In the genomic region with DNA sequence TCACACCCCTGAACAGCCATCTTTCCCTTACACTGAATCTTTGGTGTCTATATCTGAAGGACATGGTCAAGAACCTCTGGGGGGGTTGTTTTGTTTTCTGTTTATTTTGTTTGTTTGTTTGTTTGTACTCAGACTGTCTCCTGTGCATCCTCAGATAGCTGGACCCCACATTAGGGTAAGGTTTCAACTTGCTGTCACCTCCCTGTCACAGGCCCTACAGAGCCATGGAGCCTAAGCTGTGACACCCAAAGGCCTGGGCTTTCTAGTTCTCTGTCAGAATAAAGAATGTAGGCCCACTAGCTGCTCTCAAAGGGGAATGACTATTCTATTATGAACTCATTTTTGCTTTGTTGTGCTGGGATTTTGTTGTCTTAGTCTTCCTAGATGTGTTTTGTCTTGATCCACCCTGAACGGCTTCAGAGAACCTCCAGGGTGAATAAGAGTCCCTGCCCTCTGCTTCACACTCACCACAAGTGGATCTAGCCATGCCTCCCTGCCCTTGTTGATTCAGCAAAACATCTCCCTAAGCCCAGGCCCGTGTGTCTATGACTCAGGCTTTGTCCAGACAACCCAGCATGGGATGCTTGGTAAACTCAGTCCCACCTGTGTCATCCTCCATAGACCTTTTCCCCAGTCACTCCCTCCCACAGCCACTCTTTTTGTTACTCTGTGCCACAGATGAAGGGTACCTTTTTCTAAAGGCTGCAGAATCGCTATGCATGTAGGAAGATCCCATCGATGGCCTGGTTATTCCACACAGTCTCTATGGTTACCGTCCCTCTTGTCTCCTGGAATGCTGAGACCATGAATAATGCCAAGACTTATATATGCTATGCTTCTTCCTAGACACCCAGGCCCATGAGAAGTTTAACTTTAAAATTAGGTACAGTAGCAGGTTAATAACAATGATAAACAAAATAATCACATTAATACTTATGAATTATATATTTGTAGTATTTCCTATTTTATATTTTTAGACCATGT, we compare ENCODE assay signal across 25 mouse cellular contexts.
DNase-seq lines count a peak whose midpoint lies in the region; ATAC-seq and TF ChIP-seq lines count a peak whose summit lies in the region.
"Had no signal": no experiment of that assay in that cellular context is flagged by ENCODE, and none has a peak within 500 bp of the region (broad histone marks: within the 10 kb centered on the region; RNA-seq: fewer than 3 reads in every experiment).

No protein-coding gene starts in this region.

- H3K4me3 ChIP-seq in forebrain, postnatal 0 days (ENCODE audit: low read depth, low read length), result no peak overlapping the region
- H3K4me3 ChIP-seq in forebrain, embryonic 16.5 days (replicated peaks; ENCODE audit: low read length), result no peak overlapping the region
- H3K4me3 ChIP-seq in heart, embryonic 10.5 days, result no peak overlapping the region
- H3K4me3 ChIP-seq in intestine, embryonic 14.5 days (ENCODE audit: low read depth, low read length), result no peak overlapping the region
- no peak overlapping the region for H3K4me3 ChIP-seq in intestine, postnatal 0 days (ENCODE audit: low read depth, low read length)
- H3K4me3 ChIP-seq: forebrain, embryonic 10.5 days; forebrain, embryonic 13.5 days; gastrocnemius, adult 2 months; heart, embryonic 15.5 days; hindbrain, embryonic 13.5 days had no signal

- TF ChIP-seq CTCF in forebrain, postnatal 0 days (IDR thresholded peaks at IDR 0.05; ENCODE audit: low read depth), result no peak
- TF ChIP-seq CTCF in intestine, postnatal 0 days (IDR thresholded peaks at IDR 0.05; ENCODE audit: low read depth), result no peak

- H3K4me1 ChIP-seq in forebrain, postnatal 0 days (ENCODE audit: insufficient read depth), result no peaks in the 10 kb centered on the region
- no peaks in the 10 kb centered on the region for H3K4me1 ChIP-seq in forebrain, embryonic 16.5 days (replicated peaks; ENCODE audit: control insufficient read depth, insufficient read depth, low read length)
- peaks cover 24% of the 10 kb centered on the region for H3K4me1 ChIP-seq in heart, embryonic 10.5 days
- peaks cover 3% of the 10 kb centered on the region; the same call in 1 of the 2 replicates for H3K4me1 ChIP-seq in intestine, embryonic 14.5 days (replicated peaks; ENCODE audit: control insufficient read depth, insufficient read depth, low read length)
- no peaks in the 10 kb centered on the region for H3K4me1 ChIP-seq in intestine, postnatal 0 days (replicated peaks; ENCODE audit: control insufficient read depth, insufficient read depth, low read length)
- H3K4me1 ChIP-seq: forebrain, embryonic 13.5 days; hindbrain, embryonic 13.5 days had no signal

- no peaks in the 10 kb centered on the region for H3K9me3 ChIP-seq in forebrain, postnatal 0 days (ENCODE audit: low read length)
- H3K9me3 ChIP-seq in forebrain, embryonic 16.5 days (ENCODE audit: control insufficient read depth, low read length), result no peaks in the 10 kb centered on the region
- no peaks in the 10 kb centered on the region for H3K9me3 ChIP-seq in heart, embryonic 10.5 days
- no peaks in the 10 kb centered on the region for H3K9me3 ChIP-seq in intestine, embryonic 14.5 days (ENCODE audit: control insufficient read depth, low read length)
- no peaks in the 10 kb centered on the region for H3K9me3 ChIP-seq in intestine, postnatal 0 days (ENCODE audit: control insufficient read depth)
- H3K9me3 ChIP-seq: forebrain, embryonic 10.5 days; forebrain, embryonic 13.5 days; heart, embryonic 15.5 days; hindbrain, embryonic 13.5 days had no signal

- no peak overlapping the region for H3K9ac ChIP-seq in forebrain, postnatal 0 days
- no peak overlapping the region for H3K9ac ChIP-seq in forebrain, embryonic 16.5 days (replicated peaks; ENCODE audit: low read depth, low read length)
- H3K9ac ChIP-seq in intestine, embryonic 14.5 days (ENCODE audit: low read length), result no peak overlapping the region
- H3K9ac ChIP-seq in intestine, postnatal 0 days (ENCODE audit: low read depth, low read length), result no peak overlapping the region
- H3K9ac ChIP-seq: forebrain, embryonic 13.5 days; heart, embryonic 15.5 days; hindbrain, embryonic 13.5 days had no signal

- H3K27ac ChIP-seq in forebrain, postnatal 0 days (ENCODE audit: low read depth, low read length), result no peak overlapping the region
- H3K27ac ChIP-seq in forebrain, embryonic 16.5 days (ENCODE audit: low read length), result no peak overlapping the region
- H3K27ac ChIP-seq in heart, embryonic 10.5 days, result no peak overlapping the region
- H3K27ac ChIP-seq in intestine, embryonic 14.5 days (ENCODE audit: low read depth), result no peak overlapping the region
- no peak overlapping the region for H3K27ac ChIP-seq in intestine, postnatal 0 days (ENCODE audit: low read depth, low read length)
- H3K27ac ChIP-seq: forebrain, embryonic 10.5 days; forebrain, embryonic 13.5 days; gastrocnemius, adult 2 months; heart, embryonic 15.5 days; hindbrain, embryonic 13.5 days; hindbrain, postnatal 0 days had no signal

- no peak overlapping the region for H3K4me2 ChIP-seq in forebrain, postnatal 0 days (ENCODE audit: low read depth)
- H3K4me2 ChIP-seq in forebrain, embryonic 16.5 days (ENCODE audit: low read length), result no peak overlapping the region
- no peak overlapping the region for H3K4me2 ChIP-seq in intestine, embryonic 14.5 days (ENCODE audit: low read length)
- no peak overlapping the region for H3K4me2 ChIP-seq in intestine, postnatal 0 days (replicated peaks; ENCODE audit: low read depth)
- H3K4me2 ChIP-seq: forebrain, embryonic 13.5 days; heart, embryonic 11.5 days; heart, embryonic 15.5 days; hindbrain, embryonic 13.5 days had no signal

- DNase-seq in forebrain, postnatal 0 days, result no peak
- DNase-seq in heart, embryonic 10.5 days (ENCODE audit: low spot score), result peak; percentile 57
- DNase-seq in heart, postnatal 10 days, result no peak
- DNase-seq in intestine, embryonic 14.5 days (ENCODE audit: low spot score), result peak; percentile 32
- DNase-seq in left cerebral cortex, postnatal 10 days (ENCODE audit: extremely low spot score in 1 of 2, low spot score in 2 of 2), result no peak
- DNase-seq: adrenal gland, adult 8-10 months; adrenal gland, postnatal 25 days; cerebellum, adult 18-20 months; cerebellum, adult 9-10 months; cerebellum, postnatal 14 days; gastrocnemius, adult 2 months; gastrocnemius, postnatal 14 days; heart, adult 18-20 months; heart, postnatal 14 days; kidney, adult 11 months had no signal

- WGBS in forebrain, postnatal 0 days, result 72% methylated on average over 5 of the region's 5 CpGs
- 80% methylated on average over 5 of the region's 5 CpGs for WGBS in forebrain, embryonic 16.5 days
- WGBS in heart, embryonic 10.5 days, result 81% methylated on average over 5 of the region's 5 CpGs
- 84% methylated on average over 5 of the region's 5 CpGs for whole genome bisulfite sequencing in intestine, embryonic 14.5 days
- WGBS in intestine, postnatal 0 days, result 77% methylated on average over 5 of the region's 5 CpGs

- no peaks in the 10 kb centered on the region for H3K27me3 ChIP-seq in forebrain, postnatal 0 days (ENCODE audit: insufficient read depth, low read length)
- H3K27me3 ChIP-seq in forebrain, embryonic 16.5 days (replicated peaks; ENCODE audit: control insufficient read depth, insufficient read depth, low read length), result no peaks in the 10 kb centered on the region
- no peaks in the 10 kb centered on the region for H3K27me3 ChIP-seq in heart, embryonic 10.5 days (ENCODE audit: insufficient read depth, poor library complexity, severe bottlenecking)
- H3K27me3 ChIP-seq in intestine, embryonic 14.5 days (replicated peaks; ENCODE audit: control insufficient read depth, insufficient read depth, low read length), result no peaks in the 10 kb centered on the region
- H3K27me3 ChIP-seq in intestine, postnatal 0 days (replicated peaks; ENCODE audit: control insufficient read depth, insufficient read depth, low read length), result no peaks in the 10 kb centered on the region
- H3K27me3 ChIP-seq: forebrain, embryonic 13.5 days; heart, embryonic 15.5 days; hindbrain, embryonic 13.5 days had no signal

- no peaks in the 10 kb centered on the region for H3K36me3 ChIP-seq in forebrain, postnatal 0 days (ENCODE audit: insufficient read depth)
- no peaks in the 10 kb centered on the region for H3K36me3 ChIP-seq in forebrain, embryonic 16.5 days (ENCODE audit: control insufficient read depth, insufficient read depth)
- no peaks in the 10 kb centered on the region for H3K36me3 ChIP-seq in heart, embryonic 10.5 days
- no peaks in the 10 kb centered on the region for H3K36me3 ChIP-seq in intestine, embryonic 14.5 days (ENCODE audit: control insufficient read depth, insufficient read depth, low read length)
- no peaks in the 10 kb centered on the region for H3K36me3 ChIP-seq in intestine, postnatal 0 days (ENCODE audit: control insufficient read depth, insufficient read depth)
- H3K36me3 ChIP-seq: forebrain, embryonic 10.5 days; heart, embryonic 15.5 days; hindbrain, embryonic 13.5 days had no signal

- intact Hi-C loops in heart, postnatal 10 days (cut with DNase I), result no loop called here
- intact Hi-C loops in left cerebral cortex, postnatal 10 days (cut with DNase I), result no loop called here

- ATAC-seq in forebrain, postnatal 0 days, result peak; percentile 68
- no peak for ATAC-seq in forebrain, embryonic 16.5 days
- no peak for ATAC-seq in intestine, embryonic 14.5 days (replicated peaks; ENCODE audit: low FRiP score, low TSS enrichment, low read depth)
- no peak for ATAC-seq in intestine, postnatal 0 days
- ATAC-seq: activated CD4-positive, CD25-positive, alpha-beta regulatory T cell, adult 4 months; forebrain, embryonic 13.5 days; hindbrain, postnatal 0 days; inflammation-experienced regulatory T-cells, adult 6 months had no signal

Comparison
In these comparisons a context has a peak if more than half of its experiments do, and no peak if none do; other contexts are left out.
1. DNase-seq: peak in heart, embryonic 10.5 days (single experiment) and intestine, embryonic 14.5 days (single experiment); none in forebrain, postnatal 0 days (single experiment), heart, postnatal 10 days (0 of 2) and left cerebral cortex, postnatal 10 days (0 of 2).